Mouse (Mus musculus) spleen, postnatal 14 days (tissue): ENCODE data around the gene Bmpr1a.
A peak's percentile ranks its signal among the peaks of the same experiment; 100 is the strongest.
"Not testable (repeated sequence)": the region's sequence is repeated elsewhere in the genome, so short reads cannot be mapped to it uniquely, and the experiment has no call there.

ENCODE experiments used
- DNase-seq, 2 experiments: peaks; one replicate each; pipeline ENCODE4 v3.0.0; 2021 to 2022; ENCODE audit warnings: low spot score in 2 of 2

Gene Bmpr1a

GRCm38 (mm10) chr14:34382921-34383704 lies 120.0 kb downstream of the Bmpr1a start:
- no peak for DNase-seq

GRCm38 (mm10) chr14:34378560-34379331 lies 124.4 kb downstream of the Bmpr1a start:
- no peak for DNase-seq

DNA sequence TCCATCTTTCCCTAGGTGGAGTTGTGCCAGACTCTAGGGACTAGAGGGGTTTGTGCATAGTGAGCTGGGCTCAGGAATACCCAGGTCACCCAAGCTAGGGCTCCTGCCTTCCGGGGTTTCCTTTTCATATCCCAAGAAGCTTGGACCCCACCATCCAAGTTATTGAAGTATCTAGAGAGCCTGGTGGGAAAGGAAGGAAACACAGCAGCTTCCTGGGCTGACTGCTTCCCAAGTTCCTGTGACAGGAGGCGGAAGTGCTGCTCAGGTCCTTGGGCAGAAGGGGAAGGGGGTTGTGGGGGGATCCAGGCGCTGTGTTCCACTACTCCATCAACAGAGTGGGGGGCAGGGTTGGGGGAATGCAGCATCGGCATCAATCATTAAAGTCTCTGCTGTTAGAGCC lies 126.0 kb downstream of the Bmpr1a start:
- DNase-seq: no peak

DNA sequence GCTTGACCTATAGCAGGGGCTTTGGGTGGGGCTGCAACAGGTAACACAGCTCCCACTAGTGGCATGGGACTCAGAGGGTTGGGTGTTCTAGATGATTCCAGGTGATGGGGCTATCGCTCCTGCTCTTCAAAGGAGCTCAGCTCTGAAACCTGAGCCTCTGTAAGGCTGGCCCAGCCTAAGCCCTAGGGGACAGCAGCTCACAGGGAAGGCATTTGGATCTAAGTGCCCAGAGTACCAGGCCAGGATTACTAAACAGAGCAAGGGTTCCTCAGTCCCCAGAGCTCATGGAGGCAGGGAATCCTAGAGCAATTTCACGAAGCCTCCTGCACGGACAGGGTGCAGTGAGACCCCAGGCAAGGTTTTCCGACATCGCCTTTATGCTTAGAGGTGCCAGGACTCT lies 127.2 kb downstream of the Bmpr1a start:
- DNase-seq: no peak

GRCm38 (mm10) chr14:34375415-34375904 lies 127.7 kb downstream of the Bmpr1a start, which contains the start of gene Mmrn2:
Gene Mmrn2 (plus strand): TSS chr14:34375465.
- no peak for DNase-seq

- no peak for DNase-seq
Measured at GRCm38 (mm10) chr14:34374577-34374976, 128.6 kb downstream of the Bmpr1a start, which contains the start of gene Sncg. Gene Sncg (minus strand): TSS chr14:34374789.

DNA sequence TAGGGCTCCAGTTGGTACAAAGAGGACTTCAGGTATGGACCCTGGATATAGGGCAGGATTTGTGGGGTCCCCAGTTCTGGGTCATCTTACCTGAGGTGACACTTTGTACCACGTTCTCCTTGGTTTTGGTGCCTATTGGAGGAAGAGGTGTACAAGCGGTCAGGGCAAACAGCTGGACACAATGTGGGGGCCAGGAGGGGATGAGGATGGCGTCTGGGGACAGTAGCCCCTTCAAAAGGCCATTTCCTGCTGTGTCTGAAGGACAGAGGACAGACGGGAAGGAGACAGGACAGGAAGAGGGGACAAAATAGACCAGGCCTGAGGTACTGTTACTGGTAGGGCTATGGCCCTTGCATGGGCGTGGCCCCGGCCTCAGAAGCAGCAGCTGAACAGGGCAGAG lies 129.6 kb downstream of the Bmpr1a start:
- DNase-seq: no peak

DNA sequence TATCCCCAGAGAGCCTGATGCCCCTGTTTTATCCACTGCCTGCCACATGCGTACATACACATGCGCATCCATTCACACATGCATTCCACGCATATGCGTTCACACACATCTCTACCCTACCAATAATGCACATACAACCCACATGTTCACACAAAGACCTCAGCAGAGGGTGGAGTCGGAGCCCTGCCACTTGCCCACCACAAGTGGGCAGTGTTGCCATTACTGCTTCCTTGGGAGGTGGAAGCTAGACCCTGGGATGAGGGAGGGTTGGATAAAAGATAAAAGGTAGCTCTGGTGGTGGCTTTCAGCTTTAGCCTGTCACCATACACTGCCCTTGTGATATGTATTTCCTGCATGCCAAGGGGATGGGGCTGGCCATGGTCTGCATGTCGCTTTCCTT lies 130.5 kb downstream of the Bmpr1a start:
- DNase-seq: no peak

GRCm38 (mm10) chr14:34371763-34372162 lies 131.4 kb downstream of the Bmpr1a start:
- DNase-seq: no peak

- DNase-seq: no peak
Measured at GRCm38 (mm10) chr14:34370921-34371320, 132.2 kb downstream of the Bmpr1a start.

DNA sequence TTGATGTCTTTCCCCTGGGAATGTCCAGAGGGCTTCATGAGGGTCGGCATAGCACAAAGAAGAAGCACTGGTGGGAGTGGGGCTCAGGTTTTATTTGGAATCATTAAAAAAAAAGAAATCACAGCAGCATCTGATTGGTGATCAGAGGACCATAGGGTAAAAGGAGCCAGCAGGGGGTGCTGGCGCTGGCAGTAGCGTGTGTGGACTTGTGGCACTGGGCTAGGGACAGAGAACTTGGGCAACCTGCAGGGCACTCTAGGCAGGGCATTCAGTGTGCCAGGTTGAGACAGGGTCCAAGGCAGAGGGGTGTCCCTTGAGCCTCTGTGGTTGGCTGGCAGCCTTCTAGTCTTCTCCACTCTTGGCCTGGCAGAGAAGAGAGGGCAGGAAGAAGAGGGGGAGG lies 132.9 kb downstream of the Bmpr1a start:
- DNase-seq: no peak

DNA sequence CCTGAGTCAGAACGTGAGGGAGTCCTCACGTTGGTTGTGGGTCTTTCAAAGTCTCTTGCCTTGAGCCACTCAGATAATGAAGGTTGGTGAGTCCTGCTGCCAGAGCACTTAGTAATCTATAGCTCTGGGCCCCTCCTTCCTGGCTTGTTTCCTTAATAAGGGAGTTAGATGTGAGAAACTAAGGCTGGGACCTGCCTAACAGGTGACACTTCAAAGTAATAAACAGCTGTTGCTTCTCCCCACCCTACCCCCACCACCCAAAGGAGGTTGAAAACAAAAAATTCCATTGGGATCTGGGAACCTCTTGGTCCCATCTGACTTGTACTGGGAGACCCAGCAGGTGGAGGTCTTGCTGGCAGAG lies 138.0 kb downstream of the Bmpr1a start:
- no peak for DNase-seq

- not testable (repeated sequence) for DNase-seq
Measured at GRCm38 (mm10) chr14:34364254-34365146, 138.6 kb downstream of the Bmpr1a start.

DNA sequence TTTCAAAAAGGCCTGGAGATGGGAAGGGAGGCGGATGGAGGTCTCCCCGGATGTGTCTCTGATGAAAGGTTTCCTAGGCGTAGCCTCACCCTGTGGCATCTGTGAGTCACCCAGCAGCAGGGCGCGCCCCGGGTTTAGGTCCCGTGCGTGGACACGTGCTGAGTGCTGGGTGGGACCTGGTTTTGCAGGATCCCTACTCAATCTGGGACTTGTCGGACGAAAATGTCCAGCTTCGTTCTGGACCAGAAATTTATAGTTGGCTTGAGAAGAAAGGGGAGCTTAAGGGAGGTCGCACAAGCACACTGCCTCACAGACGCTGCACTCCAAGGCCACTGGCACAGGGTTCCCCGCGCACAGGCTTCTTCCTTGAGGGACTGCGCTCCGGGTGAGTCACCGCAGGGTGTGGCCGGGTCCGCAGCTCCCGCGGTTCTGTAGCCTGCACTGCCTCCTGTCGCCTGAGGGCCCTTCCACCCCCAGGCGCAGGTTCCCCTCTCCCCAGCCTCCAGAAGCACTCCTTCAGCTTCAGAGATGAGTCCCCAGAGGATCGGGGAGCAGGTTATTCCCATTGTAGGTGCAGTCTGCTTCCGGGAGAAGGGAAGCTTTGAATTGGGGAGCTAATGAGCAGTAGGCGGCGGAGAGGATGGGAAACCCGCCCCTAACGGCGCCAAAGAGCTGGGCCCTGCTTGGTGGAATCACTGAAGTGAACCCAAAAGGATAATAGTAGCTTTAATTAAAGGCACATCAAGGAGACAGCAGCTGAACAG lies 139.5 kb downstream of the Bmpr1a start:
- no peak for DNase-seq

DNA sequence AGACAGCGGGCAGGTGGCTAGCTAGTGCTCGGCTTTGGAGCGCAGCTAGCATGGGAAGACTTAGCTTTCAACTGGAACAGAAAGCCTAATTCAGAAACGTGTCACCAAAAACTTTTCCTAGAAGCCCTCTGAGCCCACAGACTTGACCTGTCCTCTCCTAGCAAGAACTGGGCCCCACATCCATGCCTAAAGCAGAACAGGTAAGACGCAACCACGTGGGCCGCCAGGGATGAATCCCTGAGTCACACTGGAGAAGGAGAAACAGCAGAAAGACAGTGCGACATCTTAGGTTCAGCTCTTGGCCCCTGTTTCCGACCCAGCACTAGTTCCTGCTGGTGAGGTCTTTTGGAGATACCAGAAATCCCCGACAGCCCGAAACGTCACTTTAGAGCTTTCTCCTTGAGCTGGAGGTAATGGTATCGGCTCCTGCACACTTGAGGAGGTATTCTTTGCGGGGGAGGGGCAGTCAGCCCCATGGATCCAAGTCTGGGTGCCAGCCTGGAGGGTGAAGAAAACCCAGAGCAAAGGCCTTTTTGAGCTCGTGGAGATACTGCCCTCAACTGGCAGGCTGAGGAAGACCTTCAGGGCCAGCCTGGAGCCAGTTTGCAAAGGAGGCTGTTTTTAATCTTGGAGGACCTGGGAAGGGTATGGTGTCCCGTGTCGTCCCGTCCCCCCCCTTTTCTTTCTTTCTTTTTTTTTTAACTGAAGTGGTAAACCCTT lies 140.3 kb downstream of the Bmpr1a start:
- DNase-seq: peak in 1 of 2 experiments; percentile 13

- no peak for DNase-seq
Measured at GRCm38 (mm10) chr14:34362135-34362534, 141.0 kb downstream of the Bmpr1a start.
